Mouse (Mus musculus) embryonic stem cell, embryonic (primary cell): ENCODE measurements at regions not wholly inside any gene's neighbourhood (a gene's known extent, or its start where the extent isn't known, plus 50 kb on each side); places are given as distances from the start of the nearest gene placed in this dataset.

Experiments
- CTCF ChIA-PET, 4 experiments: fragments of 300-600 bp in 2 of 4; fragments of 350-600 bp in 2 of 4; sonication (Branson Sonifier 250); formaldehyde crosslinking; loops; one replicate each; lab custom pipeline; 2022; ENCODE audit warnings: inconsistent platforms in 2 of 4; lab: Charles Lee
- POLR2A ChIA-PET, 4 experiments: fragments of 300-600 bp in 2 of 4; fragments of 350-600 bp in 2 of 4; sonication (Branson Sonifier 250); formaldehyde crosslinking; loops; one replicate each; lab custom pipeline; 2022; ENCODE audit warnings: antibody characterized with exemption in 4 of 4, inconsistent platforms in 1 of 4; lab: Charles Lee

DNA sequence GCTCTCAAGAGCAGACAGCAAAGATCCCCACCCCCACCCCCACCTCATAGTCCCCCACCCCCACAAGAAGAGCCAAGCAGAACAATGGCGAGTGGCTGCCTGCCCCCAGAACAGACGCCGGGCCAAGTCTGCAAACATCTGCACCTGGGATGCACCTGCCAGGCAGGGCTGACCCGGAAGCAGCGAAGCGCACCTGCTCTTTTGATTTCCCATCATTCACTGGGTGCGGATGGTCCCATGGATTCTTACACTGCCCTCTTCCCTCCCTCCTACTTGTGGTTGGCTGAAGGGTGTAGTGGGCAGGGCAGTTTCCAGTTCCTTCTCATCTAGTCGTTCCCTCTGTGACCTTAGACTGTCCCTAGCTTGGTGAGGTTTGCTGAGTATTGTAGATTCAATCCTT is 277.7 kb upstream of the Prox1 start:
- POLR2A ChIA-PET = interaction anchor here in 3 of 4 experiments (0.6 to 1.4 kb wide), 10 partner anchors 24 to 1299 kb away, joined by 3 to 6 read pairs (median 3); no protein-coding TSS in a partner anchor
- CTCF ChIA-PET = no interaction called here

DNA sequence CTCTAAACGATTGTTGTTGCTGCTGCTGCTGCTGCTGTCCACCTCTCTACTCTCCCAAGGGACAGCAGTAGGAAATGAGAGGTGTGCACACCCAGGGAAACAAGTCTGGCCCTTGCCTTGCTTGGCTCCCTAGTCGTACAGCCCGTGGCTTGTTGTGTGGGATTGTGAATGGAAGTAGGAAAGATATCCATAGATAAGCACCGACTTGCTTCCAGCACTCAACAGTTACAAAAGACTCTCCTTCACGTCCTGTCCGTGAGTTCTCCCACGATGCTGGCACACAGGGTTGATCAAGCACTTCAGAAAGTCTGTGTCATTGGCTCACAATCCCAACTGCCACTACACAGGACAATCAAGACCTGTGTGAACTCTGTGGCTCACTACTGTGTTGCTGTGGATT is 276.7 kb upstream of the Prox1 start:
- POLR2A ChIA-PET = interaction anchor here in 3 of 4 experiments (0.8 to 1.2 kb wide), 3 partner anchors 36 to 809 kb away, joined by 3 to 6 read pairs (median 3); no protein-coding TSS in a partner anchor
- CTCF ChIA-PET = no interaction called here

DNA sequence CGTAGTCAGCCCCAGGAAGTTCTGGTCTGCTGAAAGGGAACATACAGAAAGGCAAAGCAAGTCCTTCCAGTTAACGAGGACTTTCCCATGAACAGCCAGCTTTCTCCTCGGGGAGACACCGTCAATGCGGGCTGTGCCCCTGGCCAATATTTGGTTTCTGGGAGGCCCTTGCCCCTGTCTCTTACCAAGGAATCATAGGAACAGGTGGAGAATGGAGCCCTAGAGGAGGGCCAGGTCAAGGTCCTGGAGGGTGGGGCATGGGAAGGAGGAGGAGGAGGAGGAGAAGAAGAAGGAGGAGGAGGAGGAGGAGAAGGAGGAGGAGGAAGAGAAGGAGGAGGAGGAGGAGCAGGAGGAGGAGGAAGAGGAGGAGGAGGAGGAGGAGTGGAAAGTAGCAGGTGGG is 276.2 kb upstream of the Prox1 start:
- POLR2A ChIA-PET = no interaction called here
- CTCF ChIA-PET = no interaction called here

DNA sequence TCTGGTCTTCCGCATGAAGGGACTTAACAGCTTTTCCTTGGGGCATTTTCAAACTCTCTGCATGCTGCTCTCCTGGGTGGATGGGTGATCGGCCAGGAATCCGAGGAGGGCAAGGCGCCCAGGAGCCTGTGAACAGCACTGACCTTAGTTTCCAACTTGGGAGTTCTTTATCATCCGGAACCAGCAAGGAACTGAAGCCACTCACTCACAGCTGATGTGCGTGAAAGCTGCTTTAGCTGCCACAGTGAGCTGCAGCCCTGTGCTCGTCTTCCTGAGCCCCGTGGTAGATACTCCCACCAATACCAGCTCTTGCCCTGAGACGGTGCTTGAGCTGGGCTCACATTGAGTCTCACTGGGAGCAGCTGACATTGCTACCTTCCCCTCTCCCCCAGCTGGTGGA is 273.9 kb upstream of the Prox1 start:
- ChIA-PET CTCF (no interaction called here), POLR2A (interaction anchor here in 1 of 4 experiments (0.7 to 1.8 kb wide), 2 partner anchors 10 to 39 kb away, joined by 3 read pairs; no protein-coding TSS in a partner anchor)

DNA sequence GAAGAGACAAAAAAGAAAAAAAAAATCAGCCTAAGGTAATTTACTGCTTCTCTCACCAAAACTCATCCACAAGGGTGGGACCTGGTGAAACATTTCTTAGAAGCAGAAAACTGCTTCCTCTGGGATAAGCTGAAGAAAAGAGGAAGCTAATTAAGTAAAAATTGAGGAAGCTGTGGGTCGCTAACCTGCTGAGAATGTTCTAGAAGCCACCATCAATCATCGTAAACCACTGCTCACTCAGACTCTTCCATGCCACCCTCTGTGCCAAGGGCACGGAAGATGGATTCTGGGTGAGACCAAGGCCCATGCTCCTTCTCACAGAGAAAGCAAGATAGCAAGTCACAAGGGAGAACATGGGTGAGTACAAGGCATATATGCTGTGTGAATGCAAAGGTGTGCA is 272.7 kb upstream of the Prox1 start:
- CTCF ChIA-PET = interaction anchor here in 2 of 4 experiments (0.6 to 1.6 kb wide), 2 partner anchors 27 to 353 kb away, joined by 3 read pairs; no protein-coding TSS in a partner anchor
- POLR2A ChIA-PET = no interaction called here

DNA sequence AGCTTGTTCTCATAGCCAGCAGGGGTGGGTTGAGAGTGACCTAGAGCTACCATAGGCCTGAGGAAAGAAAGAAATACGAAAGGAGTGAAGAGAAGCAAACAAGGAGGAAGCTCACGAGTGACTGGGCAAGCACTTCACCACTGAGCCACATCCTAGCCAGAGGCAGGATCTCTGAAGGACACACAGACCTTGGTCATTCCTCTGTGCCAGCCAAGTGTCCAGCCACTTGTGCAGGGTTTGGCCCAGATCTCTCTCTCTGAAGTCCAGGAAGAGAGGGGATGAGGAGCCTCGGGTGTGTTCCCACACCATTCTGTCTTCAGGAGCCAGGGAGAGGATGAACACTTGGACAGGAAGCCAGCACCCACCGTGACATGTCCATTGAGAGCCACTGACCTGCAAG is 271.7 kb upstream of the Prox1 start:
- CTCF ChIA-PET = interaction anchor here in 1 of 4 experiments (1.6 kb wide), 1 partner anchor 354 kb away, joined by 3 read pairs; no protein-coding TSS in a partner anchor
- POLR2A ChIA-PET = no interaction called here

DNA sequence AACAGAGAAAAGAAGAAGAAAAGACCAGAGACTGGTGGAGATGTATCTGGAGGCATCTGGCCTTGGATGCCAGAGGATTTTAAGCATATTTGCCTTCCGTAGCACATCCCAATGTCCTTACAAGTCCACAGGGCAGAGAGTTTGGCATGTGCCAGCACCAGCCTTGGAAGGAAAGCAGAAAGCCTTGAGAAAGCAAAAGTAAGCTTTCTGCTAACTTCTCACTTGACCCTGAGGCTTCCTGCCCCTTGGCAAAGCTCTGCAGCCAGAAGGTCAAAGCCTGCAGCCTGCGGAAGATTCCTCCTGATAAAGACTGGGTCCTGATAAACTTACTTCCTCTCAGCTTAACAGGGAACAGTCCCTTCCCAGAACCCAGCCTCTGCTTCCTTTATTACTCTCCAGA is 268.3 kb upstream of the Prox1 start:
- POLR2A ChIA-PET = no interaction called here
- CTCF ChIA-PET = no interaction called here

DNA sequence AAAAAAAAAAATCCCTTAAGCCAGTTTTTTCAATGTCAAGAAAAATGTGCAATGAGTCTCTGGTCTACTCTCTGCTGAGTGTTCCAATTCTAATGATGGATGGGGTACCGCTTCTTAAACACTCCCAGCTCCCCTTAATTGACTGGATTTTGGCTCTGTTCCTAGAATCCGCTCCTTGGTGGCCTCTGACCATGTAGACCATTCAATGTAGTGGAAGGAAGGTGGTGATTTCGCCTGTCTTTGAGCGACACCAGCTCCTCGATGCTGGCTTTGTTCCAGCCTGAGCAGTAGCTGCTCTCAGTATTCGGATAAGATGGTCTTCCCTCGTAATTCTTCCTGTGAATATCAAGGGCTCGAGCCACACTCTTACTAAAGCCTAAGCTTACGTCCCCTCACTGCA is 252.4 kb upstream of the Prox1 start:
- POLR2A ChIA-PET = no interaction called here
- CTCF ChIA-PET = no interaction called here

DNA sequence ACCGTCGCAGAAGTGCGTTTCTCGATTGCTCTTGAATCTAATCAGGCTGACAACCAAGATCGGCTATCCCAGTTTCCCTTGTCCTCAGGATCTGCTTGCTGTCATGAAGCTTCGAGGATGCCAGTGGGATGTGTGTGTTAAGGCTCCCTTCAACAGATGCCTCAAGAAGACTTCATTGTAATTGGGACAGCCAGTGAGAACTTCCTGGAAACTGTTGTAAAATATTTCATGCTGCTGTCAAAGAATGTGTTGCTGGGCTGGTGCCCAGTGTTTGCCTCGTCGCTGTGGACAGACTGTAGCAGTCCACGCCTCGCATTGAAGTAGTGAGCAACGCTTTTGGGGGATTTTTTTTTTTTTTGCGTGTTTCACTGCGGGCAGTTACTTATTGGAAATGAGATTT is 249.2 kb upstream of the Prox1 start:
- ChIA-PET POLR2A (no interaction called here), CTCF (no interaction called here)

DNA sequence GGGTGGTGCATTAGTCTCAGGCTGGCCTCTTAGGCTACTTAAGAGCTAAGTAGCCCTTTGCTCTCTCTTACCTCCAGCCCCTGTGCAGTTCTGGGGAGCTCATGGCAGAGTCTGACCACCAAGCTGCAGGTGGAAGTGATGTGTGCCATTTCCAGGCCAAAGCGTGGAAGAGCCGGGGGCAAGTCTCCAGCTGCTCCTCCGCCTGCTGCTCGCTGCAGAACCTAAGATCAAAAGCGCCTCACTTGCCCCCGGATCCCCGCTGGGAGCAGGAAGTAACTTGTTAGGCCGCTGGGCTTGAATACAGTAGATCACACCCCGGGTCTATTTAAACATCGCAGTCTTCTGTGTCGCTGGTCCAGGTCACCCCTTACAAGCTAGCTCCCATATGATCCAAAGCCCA is 246.8 kb upstream of the Prox1 start:
- ChIA-PET POLR2A (interaction anchor here in 1 of 4 experiments (0.6 to 0.8 kb wide), 2 partner anchors 11 to 316 kb away, joined by 3 read pairs; no protein-coding TSS in a partner anchor), CTCF (no interaction called here)

DNA sequence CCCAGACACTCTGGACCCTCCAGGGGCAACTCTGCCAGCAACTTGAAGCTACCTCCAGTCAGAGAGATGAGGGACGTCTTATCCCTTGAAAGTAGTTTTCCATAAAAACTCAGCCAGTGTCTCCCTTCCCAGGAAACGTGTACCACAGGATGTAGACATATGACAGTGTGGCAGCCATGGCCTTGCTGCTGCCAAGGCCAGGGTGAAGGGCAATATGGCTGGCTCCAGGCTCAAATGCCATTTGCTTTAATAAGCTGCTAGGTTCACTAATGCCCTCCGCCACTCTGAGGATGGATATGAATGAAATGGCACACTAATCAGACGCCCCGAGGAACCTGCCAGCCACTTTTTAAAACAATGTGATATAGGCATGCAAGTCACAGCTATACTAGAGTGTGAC is 241.2 kb upstream of the Prox1 start:
- ChIA-PET POLR2A (no interaction called here), CTCF (no interaction called here)

DNA sequence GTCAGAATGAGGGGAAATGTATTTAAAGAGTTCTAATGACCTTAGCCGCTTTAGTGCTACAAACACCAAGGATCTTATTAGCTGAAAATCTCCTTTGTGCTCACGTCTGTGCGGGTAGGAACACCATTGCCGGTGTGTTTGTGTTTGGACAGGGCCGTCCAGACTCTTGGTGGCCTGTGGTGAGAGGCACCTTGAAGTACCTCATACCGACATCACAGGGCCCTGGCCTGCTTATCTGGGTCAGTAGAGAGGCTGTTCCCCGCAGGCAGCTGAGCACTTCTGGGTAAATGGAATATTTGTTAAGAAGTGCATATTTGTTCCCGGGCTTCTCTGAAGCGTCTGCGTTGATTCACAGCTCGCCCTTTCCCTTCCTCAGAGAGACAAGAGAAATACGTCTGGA is 232.8 kb upstream of the Prox1 start:
- CTCF ChIA-PET = no interaction called here
- POLR2A ChIA-PET = interaction anchor here in 1 of 4 experiments (0.7 kb wide), 1 partner anchor 45 kb away, joined by 3 read pairs; no protein-coding TSS in a partner anchor

DNA sequence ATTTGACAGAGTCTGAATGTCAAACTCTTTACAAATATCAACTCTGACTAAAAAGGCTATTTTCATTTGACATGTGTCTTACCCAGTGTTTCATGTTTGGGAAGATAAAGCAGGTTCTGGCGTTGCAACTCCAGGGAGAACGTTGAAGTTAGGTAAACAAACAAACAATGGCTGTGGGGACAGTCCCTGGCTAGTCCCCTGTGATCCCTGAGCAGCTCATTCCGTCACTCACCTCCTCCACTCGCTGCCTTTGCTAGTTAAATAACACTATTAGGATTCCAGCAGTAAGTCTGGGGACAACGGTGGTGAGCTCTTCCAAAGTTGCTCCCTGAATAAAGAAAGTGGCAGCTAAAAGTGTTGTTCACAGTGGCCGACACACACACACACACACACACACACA is 227.8 kb upstream of the Prox1 start:
- ChIA-PET CTCF (interaction anchor here in 2 of 4 experiments (0.6 to 0.7 kb wide), 3 partner anchors 195 to 365 kb away, joined by 3 to 14 read pairs (median 4); no protein-coding TSS in a partner anchor), POLR2A (no interaction called here)

DNA sequence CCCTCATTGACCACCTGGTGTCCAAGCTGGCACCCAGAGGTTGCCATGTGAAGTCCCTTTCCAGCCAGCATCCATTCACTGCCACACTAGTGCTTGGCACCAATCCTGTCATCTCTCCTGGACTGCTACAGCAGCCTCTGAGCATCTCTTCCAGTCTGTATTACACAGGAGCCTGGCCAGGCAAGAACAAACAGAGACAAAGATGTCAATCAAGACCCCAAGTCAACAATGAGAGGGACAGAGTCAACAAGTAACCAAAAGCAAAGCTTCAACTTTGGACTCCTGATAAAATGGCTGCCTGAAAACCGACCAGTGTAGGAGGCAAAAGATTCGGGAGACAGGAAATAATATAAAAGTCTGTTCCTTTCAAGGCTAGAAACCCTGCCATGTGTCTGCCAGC is 227.3 kb upstream of the Prox1 start:
- CTCF ChIA-PET = interaction anchor here in 2 of 4 experiments (0.6 kb wide), 2 partner anchors 59 to 202 kb away, joined by 3 to 14 read pairs; no protein-coding TSS in a partner anchor
- POLR2A ChIA-PET = no interaction called here

DNA sequence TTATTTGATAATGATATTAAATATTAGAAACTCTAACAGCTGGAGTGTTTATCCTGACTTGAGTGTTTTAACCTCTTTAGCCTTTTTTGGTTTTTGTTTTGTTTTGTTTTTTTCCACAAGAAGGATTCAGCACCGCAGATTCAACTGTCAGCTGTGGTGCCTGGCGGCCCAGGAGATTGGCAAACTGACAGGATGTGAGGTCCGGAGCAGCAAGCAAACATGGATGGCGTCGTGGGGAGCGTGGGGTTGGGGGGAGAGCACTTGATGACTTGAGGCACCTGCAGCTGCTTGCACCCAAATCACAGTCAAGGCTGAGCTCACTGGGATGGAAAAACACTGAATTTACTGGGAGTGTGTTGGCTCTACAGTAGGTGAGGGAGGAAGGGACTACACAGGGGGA is 222.5 kb upstream of the Prox1 start:
- CTCF ChIA-PET = interaction anchor here in 1 of 4 experiments (0.6 kb wide), 2 partner anchors 392 to 913 kb away, joined by 3 to 4 read pairs; no protein-coding TSS in a partner anchor
- POLR2A ChIA-PET = no interaction called here

DNA sequence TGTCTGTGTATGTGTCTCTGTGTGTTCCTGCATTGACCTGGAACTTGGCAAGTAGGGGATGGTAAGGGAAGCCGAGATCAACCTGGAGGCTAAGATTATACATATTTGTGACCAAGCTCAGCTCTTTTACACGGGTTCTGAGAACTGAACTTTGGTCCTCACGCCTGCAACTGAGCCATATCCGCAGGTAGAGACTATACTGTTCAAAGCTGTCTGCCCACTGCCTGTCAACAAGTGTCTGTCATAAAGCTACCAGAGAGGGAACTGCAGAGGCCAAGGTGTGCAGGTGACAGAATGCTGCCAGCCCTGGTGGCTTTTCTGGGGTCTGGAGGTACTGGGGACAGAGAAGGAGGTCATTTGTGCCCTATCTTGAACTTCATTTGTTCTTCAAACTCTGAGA is 218.3 kb upstream of the Prox1 start:
- ChIA-PET POLR2A (no interaction called here), CTCF (interaction anchor here in 1 of 4 experiments (0.6 kb wide), 1 partner anchor 24 kb away, joined by 4 read pairs; no protein-coding TSS in a partner anchor)

DNA sequence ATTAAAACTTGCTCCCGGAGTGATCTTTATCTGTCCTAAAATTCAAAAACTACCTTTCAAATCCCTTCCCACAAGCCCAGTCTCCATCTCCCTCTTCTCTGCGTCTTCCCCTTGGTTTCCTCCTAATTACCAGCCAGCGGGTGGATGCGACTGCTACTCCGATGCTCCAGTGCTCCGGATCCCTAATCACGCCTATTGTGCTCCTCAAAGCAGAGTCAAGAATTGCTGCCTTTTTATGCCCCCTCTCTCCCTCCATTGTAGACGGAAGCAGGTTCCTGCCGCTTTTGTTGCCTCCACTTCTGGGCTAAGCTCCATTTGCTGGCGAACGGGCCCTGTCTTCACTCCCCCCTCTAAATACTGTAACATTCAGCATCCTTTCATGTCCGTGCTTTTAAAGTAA is 214.0 kb upstream of the Prox1 start:
- ChIA-PET CTCF (no interaction called here), POLR2A (no interaction called here)

DNA sequence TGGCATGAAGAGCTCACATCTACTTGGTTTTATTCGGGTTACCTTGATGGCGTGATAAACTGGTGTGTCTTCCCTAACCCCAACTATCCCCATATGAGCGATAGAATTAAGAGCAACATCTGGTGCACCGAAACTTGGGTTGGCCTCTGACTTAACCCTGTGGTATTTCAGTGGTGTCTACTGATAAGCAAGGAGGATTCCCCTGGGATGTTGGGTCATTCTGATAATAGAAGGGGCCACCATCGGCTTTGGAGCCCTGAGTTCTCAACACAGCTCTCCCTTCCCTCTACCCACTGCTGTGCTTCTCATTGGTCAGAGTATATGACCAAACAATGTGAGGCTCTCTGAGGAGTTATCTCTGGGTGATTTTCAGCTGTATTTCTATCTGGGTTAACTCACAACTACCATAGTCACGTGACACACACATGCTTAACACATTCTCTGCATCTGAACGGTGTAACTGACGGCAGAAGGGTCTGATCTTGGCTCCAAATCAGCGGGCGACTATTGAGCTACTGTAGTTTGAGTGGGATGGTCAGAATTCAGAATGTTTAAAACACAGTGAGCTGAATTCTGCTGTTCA is 212.8 kb upstream of the Prox1 start:
- ChIA-PET POLR2A (no interaction called here), CTCF (no interaction called here)

DNA sequence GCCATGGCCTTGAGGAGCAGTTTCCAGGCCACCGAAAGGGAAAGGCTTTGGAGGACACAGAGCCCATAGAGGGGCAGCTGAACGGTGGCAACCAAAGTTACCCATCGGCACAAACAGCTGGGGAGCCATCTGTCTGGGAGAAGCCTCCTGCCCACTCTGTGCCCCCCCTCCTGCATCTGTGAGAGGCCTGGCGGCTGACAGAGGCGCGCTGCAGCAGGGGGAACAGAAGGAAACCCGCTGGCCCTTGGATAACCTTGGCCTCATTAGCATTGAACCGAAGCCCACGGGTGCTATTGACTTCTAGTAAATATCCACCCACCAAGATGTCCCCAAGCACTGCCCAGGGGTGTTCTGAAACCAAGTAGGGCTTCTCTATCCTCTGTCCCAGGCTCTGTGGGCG is 209.6 kb upstream of the Prox1 start:
- ChIA-PET CTCF (no interaction called here), POLR2A (no interaction called here)

DNA sequence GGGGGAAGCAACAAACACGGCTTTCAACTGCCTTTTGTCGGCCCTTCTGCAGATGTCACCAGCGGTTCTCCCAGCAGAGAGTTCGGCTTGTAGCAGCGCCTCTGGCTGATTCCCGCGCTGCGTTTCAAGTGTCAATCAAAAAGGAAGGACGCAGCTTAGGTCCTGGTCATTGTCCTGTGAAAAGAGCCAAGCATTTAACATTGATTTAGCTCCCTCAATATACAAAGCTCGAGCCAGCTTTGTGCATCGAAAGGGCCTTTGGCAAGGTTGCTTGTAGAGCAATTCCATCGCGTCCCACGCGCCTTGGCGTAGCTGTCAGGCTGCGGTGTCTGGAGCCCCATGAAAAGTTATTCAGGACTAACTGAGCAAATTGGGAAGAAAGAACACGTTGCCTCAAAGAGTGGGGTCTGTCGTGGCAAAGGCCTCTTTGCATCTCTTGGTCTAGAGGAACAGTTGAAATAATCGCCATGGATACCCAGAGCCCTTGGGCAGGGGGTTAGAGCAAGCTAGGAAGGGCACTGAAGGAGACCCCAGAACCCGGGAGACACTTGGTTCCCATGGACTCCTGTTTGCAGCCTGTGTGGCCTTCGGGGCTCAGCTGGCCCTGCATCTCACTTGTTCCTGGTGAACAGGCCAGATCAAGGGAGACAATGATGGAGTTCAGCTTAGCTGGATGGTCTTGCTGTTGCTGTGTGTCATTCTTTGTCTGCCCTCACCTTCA is 204.8 kb upstream of the Prox1 start:
- ChIA-PET CTCF (interaction anchor here in 1 of 4 experiments (0.6 kb wide), 1 partner anchor 756 kb away, joined by 3 read pairs; no protein-coding TSS in a partner anchor), POLR2A (interaction anchor here in 2 of 4 experiments (0.6 to 0.9 kb wide), 4 partner anchors 73 to 314 kb away, joined by 3 to 6 read pairs (median 3); no protein-coding TSS in a partner anchor)
